Mouse (Mus musculus): ENCODE data around the gene Mrtfa.

Mrtfa gene

GRCm38 (mm10) chr15:81031611-81032010 lies 158.9 kb downstream of the Mrtfa start:
- DNase-seq (ENCODE audit: low read depth, low spot score): no peak

GRCm38 (mm10) chr15:81030891-81031425 lies 159.6 kb downstream of the Mrtfa start:
- DNase-seq (ENCODE audit: low read depth, low spot score): no peak

- DNase-seq (ENCODE audit: low read depth, low spot score): peak; percentile 53
Measured at GRCm38 (mm10) chr15:81027378-81028173, 163.0 kb downstream of the Mrtfa start.

- DNase-seq (ENCODE audit: low read depth, low spot score): no peak
Measured at GRCm38 (mm10) chr15:81026901-81027300, 163.7 kb downstream of the Mrtfa start.

GRCm38 (mm10) chr15:81023842-81024241 lies 166.7 kb downstream of the Mrtfa start:
- DNase-seq (ENCODE audit: low read depth, low spot score): no peak

GRCm38 (mm10) chr15:81022437-81022836 lies 168.1 kb downstream of the Mrtfa start:
- DNase-seq (ENCODE audit: low read depth, low spot score): no peak

- DNase-seq (ENCODE audit: low read depth, low spot score): no peak
Measured at GRCm38 (mm10) chr15:81021377-81021776, 169.2 kb downstream of the Mrtfa start.

GRCm38 (mm10) chr15:81017308-81017707 lies 173.2 kb downstream of the Mrtfa start:
- DNase-seq (ENCODE audit: low read depth, low spot score): no peak

GRCm38 (mm10) chr15:81016488-81016887 lies 174.1 kb downstream of the Mrtfa start:
- no peak for DNase-seq (ENCODE audit: low read depth, low spot score)

GRCm38 (mm10) chr15:81015068-81015744 lies 175.4 kb downstream of the Mrtfa start:
- no peak for DNase-seq (ENCODE audit: low read depth, low spot score)

GRCm38 (mm10) chr15:81013186-81013585 lies 177.4 kb downstream of the Mrtfa start:
- DNase-seq (ENCODE audit: low read depth, low spot score): no peak

GRCm38 (mm10) chr15:81012359-81012758 lies 178.2 kb downstream of the Mrtfa start:
- DNase-seq (ENCODE audit: low read depth, low spot score): no peak

- no peak for DNase-seq (ENCODE audit: low read depth, low spot score)
Measured at GRCm38 (mm10) chr15:81011523-81011922, 179.0 kb downstream of the Mrtfa start.

GRCm38 (mm10) chr15:81010114-81010513 lies 180.4 kb downstream of the Mrtfa start:
- DNase-seq (ENCODE audit: low read depth, low spot score): no peak

GRCm38 (mm10) chr15:81008689-81009123 lies 181.9 kb downstream of the Mrtfa start:
- DNase-seq (ENCODE audit: low read depth, low spot score): no peak

- no peak for DNase-seq (ENCODE audit: low read depth, low spot score)
Measured at GRCm38 (mm10) chr15:81007905-81008304, 182.7 kb downstream of the Mrtfa start.

- DNase-seq (ENCODE audit: low read depth, low spot score): no peak
Measured at GRCm38 (mm10) chr15:81007339-81007738, 183.2 kb downstream of the Mrtfa start.

GRCm38 (mm10) chr15:81006127-81006735 lies 184.3 kb downstream of the Mrtfa start:
- DNase-seq (ENCODE audit: low read depth, low spot score): no peak

- DNase-seq (ENCODE audit: low read depth, low spot score): no peak
Measured at GRCm38 (mm10) chr15:81000419-81001138, 190.0 kb downstream of the Mrtfa start.

GRCm38 (mm10) chr15:80997077-80997476 lies 193.5 kb downstream of the Mrtfa start:
- DNase-seq (ENCODE audit: low read depth, low spot score): no peak

GRCm38 (mm10) chr15:80996090-80996835 lies 194.3 kb downstream of the Mrtfa start:
- no peak for DNase-seq (ENCODE audit: low read depth, low spot score)

Data from retina, adult 2 months (tissue).